Mouse (Mus musculus): Measurements from ENCODE around the gene Adgrv1. TPM values are rescaled to one million over a fixed set of nuclear protein-coding genes. Genes with fewer than 3 reads are reported as not detected.
A peak's percentile ranks its signal among the peaks of the same experiment; 100 is the strongest.
"Not testable (repeated sequence)": the region's sequence is repeated elsewhere in the genome, so short reads cannot be mapped to it uniquely, and the experiment has no call there.

The Adgrv1 gene
- total RNA-seq, 2 experiments from 2014 or later: 1.4 to 1.6 TPM

GRCm38 (mm10) chr13:81629395-81629794 lies 3.6 kb downstream of the Adgrv1 start:
- DNase-seq (ENCODE audit: low spot score in 2 of 2): no peak
- intact Hi-C loops (cut with DNase I): no loop called here

GRCm38 (mm10) chr13:81628631-81629190 lies 4.2 kb downstream of the Adgrv1 start:
- DNase-seq (ENCODE audit: low spot score in 2 of 2): no peak
- intact Hi-C loops (cut with DNase I): no loop called here

DNA sequence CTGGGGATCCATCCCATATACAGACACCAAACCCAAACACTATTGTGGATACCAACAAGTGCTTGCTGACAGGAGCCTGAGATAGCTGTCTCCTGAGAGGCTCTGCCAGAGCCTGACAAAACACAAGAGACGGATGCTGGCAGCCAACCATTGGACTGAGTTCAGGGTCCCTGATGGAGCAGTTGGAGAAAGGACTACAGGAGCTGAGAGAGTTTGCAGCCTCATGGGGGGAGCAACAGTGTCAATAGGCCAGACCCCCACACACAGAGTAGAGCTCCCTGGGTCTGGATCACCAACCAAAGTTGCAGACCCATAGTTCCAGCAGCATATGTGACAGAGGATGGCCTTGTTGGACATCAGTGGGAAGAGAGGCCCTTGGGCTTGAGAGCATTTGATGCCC lies 5.1 kb downstream of the Adgrv1 start:
- intact Hi-C loops (cut with DNase I); DNase-seq (ENCODE audit: low spot score in 2 of 2): not testable (repeated sequence)

DNA sequence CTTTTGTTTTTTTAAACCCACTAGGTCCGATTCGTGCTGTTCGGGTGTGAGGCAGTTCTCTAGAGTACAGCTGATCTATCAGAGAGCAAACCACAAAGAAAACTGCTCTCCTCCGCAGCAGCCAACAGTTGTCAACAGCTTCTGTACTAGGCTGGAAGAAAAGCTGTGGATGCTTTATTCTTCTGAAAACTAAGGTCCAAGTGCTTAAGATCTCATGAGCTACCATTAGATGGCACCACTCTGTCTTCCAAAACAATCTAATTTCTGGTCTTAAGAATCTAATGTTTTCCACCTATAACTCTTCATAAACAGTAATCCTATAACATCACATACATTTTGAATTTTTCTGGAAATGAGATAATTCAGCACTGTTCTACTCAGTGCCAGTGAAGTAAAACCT lies 22.6 kb downstream of the Adgrv1 start:
- intact Hi-C loops (cut with DNase I): no loop called here
- peak in 1 of 2 experiments; percentile 19 for DNase-seq (ENCODE audit: low spot score in 2 of 2)

- intact Hi-C loops (cut with DNase I): no loop called here
- DNase-seq (ENCODE audit: low spot score in 2 of 2): no peak
These were observed 26.0 kb downstream of the Adgrv1 start for GRCm38 (mm10) chr13:81606991-81607390.

DNA sequence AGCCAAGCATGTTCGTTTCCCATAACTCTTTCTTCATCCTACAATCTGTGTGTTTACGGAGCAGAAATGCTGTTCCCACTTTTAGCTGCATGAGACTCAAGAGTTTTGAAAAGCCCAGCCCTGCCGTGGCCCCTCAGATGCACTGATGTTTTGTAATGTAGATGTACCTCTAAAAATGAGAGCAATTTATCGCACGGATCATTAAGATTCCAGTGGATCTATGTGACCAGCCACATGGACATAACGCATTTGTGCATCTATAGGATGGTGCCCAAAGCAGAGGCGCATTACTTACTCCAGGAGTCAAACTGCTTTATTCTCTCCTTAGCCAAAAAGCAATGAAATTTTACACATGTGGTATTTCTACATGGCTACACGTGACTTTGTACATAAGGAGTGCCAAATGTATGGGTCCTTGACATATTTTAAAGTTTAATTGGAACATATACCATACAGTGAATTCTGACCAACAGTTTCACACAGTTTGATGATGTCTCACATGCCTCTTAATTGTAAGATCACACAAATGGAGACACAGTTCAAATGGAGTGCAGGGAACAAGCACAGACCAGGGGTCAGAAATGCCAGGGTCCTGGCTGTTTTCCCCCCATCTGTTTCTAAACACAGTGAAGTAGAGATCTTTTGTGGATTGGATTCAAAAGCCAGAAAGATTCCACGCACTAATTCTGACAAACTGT lies 35.9 kb downstream of the Adgrv1 start:
- DNase-seq (ENCODE audit: low spot score in 2 of 2): no peak
- intact Hi-C loops (cut with DNase I): no loop called here

GRCm38 (mm10) chr13:81578692-81579091 lies 54.3 kb downstream of the Adgrv1 start:
- intact Hi-C loops (cut with DNase I): loop anchor here (2.0 kb wide), 1 partner anchor 22 kb away; no protein-coding TSS in a partner anchor
- no peak for DNase-seq (ENCODE audit: low spot score in 2 of 2)

GRCm38 (mm10) chr13:81570241-81570821 lies 62.6 kb downstream of the Adgrv1 start:
- peak in 1 of 2 experiments; percentile 8 for DNase-seq (ENCODE audit: low spot score in 2 of 2)
- intact Hi-C loops (cut with DNase I): no loop called here

GRCm38 (mm10) chr13:81550024-81550423 lies 82.9 kb downstream of the Adgrv1 start:
- DNase-seq (ENCODE audit: low spot score in 2 of 2): no peak

GRCm38 (mm10) chr13:81534916-81535315 lies 98.0 kb downstream of the Adgrv1 start:
- intact Hi-C loops (cut with DNase I): no loop called here
- DNase-seq (ENCODE audit: low spot score in 2 of 2): no peak

More at GRCm38 (mm10) chr13:81550024-81550423, 82.9 kb downstream of the Adgrv1 start:
- intact Hi-C loops (cut with DNase I): no loop called here

- no peak for DNase-seq (ENCODE audit: low spot score in 2 of 2)
- intact Hi-C loops (cut with DNase I): no loop called here
These were observed 106.3 kb downstream of the Adgrv1 start for GRCm38 (mm10) chr13:81526687-81527086.

DNA sequence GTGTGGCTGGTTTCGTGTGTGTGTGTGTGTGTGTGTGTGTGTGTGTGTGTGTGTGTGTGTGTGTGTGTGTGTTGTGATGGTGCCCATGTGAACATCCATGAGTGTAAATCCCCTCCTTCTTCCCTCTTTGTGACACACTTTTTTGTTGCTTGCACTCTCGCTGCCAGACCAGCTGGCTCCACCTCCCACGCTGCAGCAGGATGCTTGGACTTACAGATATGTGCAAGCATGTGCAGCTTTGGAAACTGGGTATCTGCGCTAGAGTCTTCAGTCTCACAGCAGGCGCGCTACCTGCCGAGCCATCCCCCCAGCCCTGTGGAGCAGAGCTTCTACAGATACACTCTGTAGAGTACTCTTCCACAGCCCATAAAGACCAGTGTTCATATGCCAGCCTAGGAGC lies 122.8 kb downstream of the Adgrv1 start:
- intact Hi-C loops (cut with DNase I): no loop called here
- DNase-seq (ENCODE audit: low spot score in 2 of 2): peak; percentile 25 to 73

DNA sequence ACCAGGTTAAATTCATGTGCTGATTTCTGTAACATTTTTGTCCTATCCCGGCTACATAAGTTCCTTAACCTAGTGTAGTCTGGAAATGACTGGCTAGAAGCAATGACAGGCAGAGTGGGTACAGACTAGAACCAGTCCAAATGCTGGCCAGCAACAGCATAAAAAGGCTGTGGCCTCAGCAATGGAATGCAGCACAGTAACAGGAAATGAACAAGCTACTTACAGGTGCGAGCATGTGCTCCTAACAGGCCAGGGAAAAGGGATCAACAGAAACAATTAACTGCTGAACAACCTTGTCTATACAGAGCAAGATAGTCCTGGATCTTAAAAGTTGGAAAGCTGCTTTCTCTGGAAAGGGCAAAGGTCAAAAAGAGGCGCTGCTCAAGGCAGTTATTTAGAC lies 135.9 kb downstream of the Adgrv1 start:
- intact Hi-C loops (cut with DNase I): no loop called here
- no peak for DNase-seq (ENCODE audit: low spot score in 2 of 2)

GRCm38 (mm10) chr13:81491971-81492370 lies 141.0 kb downstream of the Adgrv1 start:
- DNase-seq (ENCODE audit: low spot score in 2 of 2): peak; percentile 22 to 47
- intact Hi-C loops (cut with DNase I): no loop called here

DNA sequence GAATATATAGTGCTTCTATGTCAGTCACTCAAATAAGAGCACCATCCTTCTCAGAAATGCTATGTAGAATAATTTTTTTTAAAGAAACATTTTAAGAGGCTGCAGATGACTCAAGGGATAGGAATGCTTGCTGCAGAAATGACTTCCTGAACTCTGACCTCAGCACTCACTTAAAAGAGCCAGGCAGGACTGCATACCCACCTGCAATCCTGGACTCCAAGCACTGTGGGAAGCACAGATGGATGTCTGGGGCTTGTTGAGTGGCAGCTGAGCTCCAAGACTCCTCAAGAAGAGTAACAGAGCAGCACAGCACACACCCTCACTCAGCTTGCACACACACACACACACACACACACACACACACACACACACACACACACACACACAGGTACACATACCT lies 146.0 kb downstream of the Adgrv1 start:
- intact Hi-C loops (cut with DNase I): no loop called here

DNA sequence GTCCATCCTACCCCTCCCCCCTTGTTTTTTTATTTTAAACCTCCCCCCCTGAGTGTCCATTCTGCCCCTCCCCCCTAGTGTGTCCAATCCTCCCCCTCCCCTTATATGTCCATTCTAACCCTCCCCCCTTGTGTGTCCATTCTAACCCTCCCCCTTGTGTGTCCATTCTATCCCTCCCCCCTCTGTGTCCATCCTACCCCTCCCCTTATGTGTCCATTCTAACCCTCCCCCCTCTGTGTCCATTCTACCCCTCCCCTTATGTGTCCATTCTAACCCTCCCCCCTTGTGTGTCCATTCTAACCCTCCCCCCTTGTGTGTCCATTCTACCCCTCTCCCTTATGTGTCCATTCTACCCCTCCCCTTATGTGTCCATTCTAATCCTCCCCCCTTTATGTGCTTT lies 159.2 kb downstream of the Adgrv1 start:
- intact Hi-C loops (cut with DNase I): no loop called here
- no peak for DNase-seq (ENCODE audit: low spot score in 2 of 2)

More for the DNA sequence above, 146.0 kb downstream of the Adgrv1 start:
- no peak for DNase-seq (ENCODE audit: low spot score in 2 of 2)

DNA sequence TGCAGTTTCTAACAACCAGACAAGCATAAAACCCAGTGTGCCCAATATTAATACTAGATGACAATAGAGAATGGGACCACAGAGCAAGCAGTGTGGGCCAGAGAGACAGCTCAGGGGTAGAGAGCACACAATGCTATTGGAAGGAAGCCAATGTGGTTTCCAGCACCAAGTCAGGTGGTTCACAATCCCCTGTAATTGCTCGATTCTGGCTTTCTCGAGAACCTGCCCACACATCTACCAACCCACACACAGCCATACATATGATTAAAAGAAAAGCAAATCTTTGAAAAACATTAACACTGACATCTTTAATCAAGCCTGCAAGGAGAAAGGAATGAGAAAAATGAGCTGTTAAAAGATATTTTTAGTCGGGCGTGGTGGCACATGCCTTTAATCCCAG lies 166.3 kb downstream of the Adgrv1 start:
- intact Hi-C loops (cut with DNase I): no loop called here
- peak; percentile 23 to 61 for DNase-seq (ENCODE audit: low spot score in 2 of 2)

- DNase-seq (ENCODE audit: low spot score in 2 of 2): no peak
- intact Hi-C loops (cut with DNase I): no loop called here
These were observed 167.2 kb downstream of the Adgrv1 start for GRCm38 (mm10) chr13:81465794-81466193.

GRCm38 (mm10) chr13:81449630-81450029 lies 183.3 kb downstream of the Adgrv1 start:
- intact Hi-C loops (cut with DNase I): no loop called here
- DNase-seq (ENCODE audit: low spot score in 2 of 2): no peak

GRCm38 (mm10) chr13:81449198-81449597 lies 183.8 kb downstream of the Adgrv1 start:
- intact Hi-C loops (cut with DNase I): no loop called here
- no peak for DNase-seq (ENCODE audit: low spot score in 2 of 2)

- no peak for DNase-seq (ENCODE audit: low spot score in 2 of 2)
These were observed 191.5 kb downstream of the Adgrv1 start for GRCm38 (mm10) chr13:81441412-81441811.

More at GRCm38 (mm10) chr13:81441412-81441811, 191.5 kb downstream of the Adgrv1 start:
- intact Hi-C loops (cut with DNase I): no loop called here

Data from left cerebral cortex, postnatal 25 days (tissue).